Mouse (Mus musculus) ES-Bruce4 (cell line): ENCODE measurements around the gene 4930404N11Rik. TPM values are rescaled to one million over a fixed set of nuclear protein-coding genes. Genes with fewer than 3 reads are reported as not detected.

Experiments used
- H3K27ac ChIP-seq: 2 replicates; pipeline ENCODE4 v1.5.1; 2012; ENCODE audit warnings: low read length, inconsistent platforms; ENCODE audit not compliant: insufficient read depth
- H3K27me3 ChIP-seq: 2 replicates; pipeline ENCODE4 v1.6.1; 2012; ENCODE audit warnings: mild to moderate bottlenecking, low read length, inconsistent platforms; ENCODE audit not compliant: control insufficient read depth, poor library complexity, insufficient read depth, severe bottlenecking
- H3K36me3 ChIP-seq: 2 replicates; pipeline ENCODE4 v1.6.1; 2012; ENCODE audit warnings: inconsistent platforms, mild to moderate bottlenecking, low read length, moderate library complexity; ENCODE audit not compliant: control insufficient read depth, poor library complexity, insufficient read depth, severe bottlenecking
- H3K4me1 ChIP-seq: one replicate; pipeline ENCODE4 v1.8.1; 2011; ENCODE audit warnings: low read length; ENCODE audit not compliant: control insufficient read depth, insufficient read depth
- H3K4me3 ChIP-seq: 2 replicates; pipeline ENCODE4 v1.5.1; 2011; ENCODE audit warnings: low read depth, mild to moderate bottlenecking, low read length
- H3K9ac ChIP-seq: 2 replicates; pipeline ENCODE4 v1.6.1; 2012; ENCODE audit warnings: low read depth, mild to moderate bottlenecking, inconsistent platforms; ENCODE audit not compliant: poor library complexity, severe bottlenecking
- H3K9me3 ChIP-seq: replicated peaks from 2 replicates; pipeline ENCODE4 v1.6.1; 2012; ENCODE audit warnings: mild to moderate bottlenecking, low read length, inconsistent platforms; ENCODE audit not compliant: control insufficient read depth, poor library complexity, insufficient read depth, severe bottlenecking
- CTCF ChIP-seq: IDR thresholded peaks from one replicate; pipeline ENCODE4 v1.8.1; 2011; ENCODE audit warnings: low read depth, low read length
- EP300 ChIP-seq: IDR thresholded peaks from 2 replicates; pipeline ENCODE4 v1.6.1; 2011; ENCODE audit warnings: low read depth, low read length; ENCODE audit not compliant: insufficient read depth
- POLR2A ChIP-seq: IDR thresholded peaks from one replicate; pipeline ENCODE4 v1.8.1; 2011; ENCODE audit warnings: low read length; ENCODE audit not compliant: insufficient read depth
- polyA plus RNA-seq: library from polyadenylated mRNA; stranded (reverse); fragments of >200 nt; gene quantifications from 2 replicates; pipeline ENCODE4 v1.2.4, GENCODE M21; 2011; ENCODE audit warnings: low read depth; ENCODE audit not compliant: missing spikeins, insufficient read depth, insufficient read length

The 4930404N11Rik gene
- polyA plus RNA-seq, 1 experiment = not detected

GRCm38 (mm10) chr10:81411471-81412400 lies 46.1 kb upstream of the 4930404N11Rik start:
- Histone ChIP-seq H3K4me1 (peaks cover 39% of the 10 kb centered on the region), H3K27ac (no peak overlapping the region), H3K4me3 (no peak overlapping the region), H3K9me3 (no peaks in the 10 kb centered on the region), H3K9ac (no peak overlapping the region), H3K36me3 (no peaks in the 10 kb centered on the region), H3K27me3 (no peaks in the 10 kb centered on the region)
- TF ChIP-seq CTCF (no peak), POLR2A (no peak), EP300 (no peak)

- no peaks in the 10 kb centered on the region for H3K27me3 ChIP-seq
- H3K9me3 ChIP-seq = no peaks in the 10 kb centered on the region
- TF ChIP-seq EP300 = no peak
- no peak for TF ChIP-seq CTCF
- no peak for TF ChIP-seq POLR2A
- H3K36me3 ChIP-seq = no peaks in the 10 kb centered on the region
- H3K4me1 ChIP-seq = peaks cover 39% of the 10 kb centered on the region
- H3K27ac ChIP-seq = no peak overlapping the region
- H3K9ac ChIP-seq = no peak overlapping the region
- H3K4me3 ChIP-seq = no peak overlapping the region
These were observed 45.4 kb upstream of the 4930404N11Rik start for GRCm38 (mm10) chr10:81410981-81411380.

GRCm38 (mm10) chr10:81410350-81410749 lies 44.7 kb upstream of the 4930404N11Rik start:
- TF ChIP-seq POLR2A = no peak
- no peak for TF ChIP-seq CTCF
- TF ChIP-seq EP300 = no peak
- Histone ChIP-seq H3K4me1 (peaks cover 33% of the 10 kb centered on the region), H3K9ac (no peak overlapping the region), H3K36me3 (no peaks in the 10 kb centered on the region), H3K27ac (0 out of 2 replicates have a peak overlapping the region, but pooled peaks have one; percentile 24), H3K4me3 (no peak overlapping the region), H3K9me3 (no peaks in the 10 kb centered on the region), H3K27me3 (no peaks in the 10 kb centered on the region)

- no peaks in the 10 kb centered on the region for H3K27me3 ChIP-seq
- H3K4me3 ChIP-seq = peak overlapping the region; percentile 42
- TF ChIP-seq POLR2A = no peak
- peak overlapping the region; percentile 46 for H3K27ac ChIP-seq
- peaks cover 28% of the 10 kb centered on the region for H3K4me1 ChIP-seq
- H3K36me3 ChIP-seq = no peaks in the 10 kb centered on the region
- no peak overlapping the region for H3K9ac ChIP-seq
- no peaks in the 10 kb centered on the region for H3K9me3 ChIP-seq
These were observed 43.7 kb upstream of the 4930404N11Rik start for GRCm38 (mm10) chr10:81409330-81409729.

- H3K4me1 ChIP-seq = peaks cover 28% of the 10 kb centered on the region
- TF ChIP-seq POLR2A = no peak
- H3K27ac ChIP-seq = 0 out of 2 replicates have a peak overlapping the region, but pooled peaks have one; percentile 21
- no peaks in the 10 kb centered on the region for H3K27me3 ChIP-seq
- H3K9me3 ChIP-seq = no peaks in the 10 kb centered on the region
- H3K36me3 ChIP-seq = no peaks in the 10 kb centered on the region
- no peak overlapping the region for H3K9ac ChIP-seq
- 0 out of 2 replicates have a peak overlapping the region, but pooled peaks have one; percentile 18 for H3K4me3 ChIP-seq
These were observed 43.3 kb upstream of the 4930404N11Rik start for GRCm38 (mm10) chr10:81408871-81409291.

- Histone ChIP-seq H3K9me3 (no peaks in the 10 kb centered on the region), H3K4me3 (0 out of 2 replicates have a peak overlapping the region, but pooled peaks have one; percentile 18), H3K27me3 (no peaks in the 10 kb centered on the region), H3K36me3 (no peaks in the 10 kb centered on the region), H3K4me1 (peaks cover 25% of the 10 kb centered on the region), H3K9ac (no peak overlapping the region), H3K27ac (no peak overlapping the region)
- TF ChIP-seq EP300 (no peak), CTCF (no peak), POLR2A (no peak)
These were observed 42.8 kb upstream of the 4930404N11Rik start for GRCm38 (mm10) chr10:81408424-81408729.
